Mouse (Mus musculus): ENCODE data around the gene Drd1. TPM values are rescaled to one million over a fixed set of nuclear protein-coding genes. Genes with fewer than 3 reads are reported as not detected.

Gene Drd1
- polyA plus RNA-seq (2012; rRNA removed), result 0.02 TPM in 1 of 2 replicates, not detected in the other

- H3K27me3 ChIP-seq (ENCODE audit: control insufficient read depth, insufficient read depth, low read length), result peaks cover 7% of the 10 kb centered on the region
- peak; percentile 18 to 33 for DNase-seq (ENCODE audit: low read depth in 1 of 2, low spot score in 2 of 2)
- H3K36me3 ChIP-seq (ENCODE audit: control insufficient read depth, insufficient read depth, low read length), result no peaks in the 10 kb centered on the region
- WGBS, result 1% methylated on average over 31 of the region's 31 CpGs
- H3K4me3 ChIP-seq (ENCODE audit: extremely low read depth, insufficient read depth, insufficient read length), result 0 out of 2 replicates have a peak within 1 kb of the TSS, but pooled peaks have one; percentile 11
- H3K27ac ChIP-seq (ENCODE audit: insufficient read depth, low read length), result no peak within 1 kb of the TSS
- 0 out of 2 replicates have a peak, but pooled peaks cover 4% of the 10 kb centered on the region for H3K4me1 ChIP-seq (ENCODE audit: control insufficient read depth, insufficient read depth, insufficient read length)
- TF ChIP-seq CTCF (IDR thresholded peaks at IDR 0.05; ENCODE audit: extremely low read depth, insufficient read depth, insufficient read length, insufficient replicate concordance) (peak; percentile 23; the same call in 1 of the 2 replicates), POLR2A (IDR thresholded peaks at IDR 0.05; ENCODE audit: low read depth, low read length) (no peak)
Measured at GRCm38 (mm10) chr13:54055448-54055861, at the start of gene Drd1. Gene Drd1 (minus strand): TSS chr13:54055705.

- Histone ChIP-seq H3K36me3 (ENCODE audit: control insufficient read depth, insufficient read depth, low read length) (peaks cover 18% of the 10 kb centered on the region), H3K4me1 (ENCODE audit: control insufficient read depth, insufficient read depth, insufficient read length) (no peaks in the 10 kb centered on the region), H3K27ac (ENCODE audit: insufficient read depth, low read length) (no peak overlapping the region), H3K27me3 (ENCODE audit: control insufficient read depth, insufficient read depth, low read length) (no peaks in the 10 kb centered on the region), H3K4me3 (ENCODE audit: extremely low read depth, insufficient read depth, insufficient read length) (no peak overlapping the region)
- DNase-seq (ENCODE audit: low read depth in 1 of 2, low spot score in 2 of 2), result no peak
- TF ChIP-seq POLR2A (IDR thresholded peaks at IDR 0.05; ENCODE audit: low read depth, low read length), result no peak
- TF ChIP-seq CTCF (IDR thresholded peaks at IDR 0.05; ENCODE audit: extremely low read depth, insufficient read depth, insufficient read length, insufficient replicate concordance), result no peak
- WGBS, result 87% methylated on average over 10 of the region's 10 CpGs
Measured at GRCm38 (mm10) chr13:54103866-54104265, 48.4 kb upstream of the Drd1 start.

GRCm38 (mm10) chr13:54103271-54103670, 47.8 kb upstream of the Drd1 start:
- WGBS, result 94% methylated on average over 3 of the region's 3 CpGs
- TF ChIP-seq CTCF (IDR thresholded peaks at IDR 0.05; ENCODE audit: extremely low read depth, insufficient read depth, insufficient read length, insufficient replicate concordance) (no peak), POLR2A (IDR thresholded peaks at IDR 0.05; ENCODE audit: low read depth, low read length) (no peak)
- no peak for DNase-seq (ENCODE audit: low read depth in 1 of 2, low spot score in 2 of 2)
- no peak overlapping the region for H3K27ac ChIP-seq (ENCODE audit: insufficient read depth, low read length)
- no peaks in the 10 kb centered on the region for H3K4me1 ChIP-seq (ENCODE audit: control insufficient read depth, insufficient read depth, insufficient read length)
- H3K4me3 ChIP-seq (ENCODE audit: extremely low read depth, insufficient read depth, insufficient read length), result no peak overlapping the region
- peaks cover 20% of the 10 kb centered on the region for H3K36me3 ChIP-seq (ENCODE audit: control insufficient read depth, insufficient read depth, low read length)
- no peaks in the 10 kb centered on the region for H3K27me3 ChIP-seq (ENCODE audit: control insufficient read depth, insufficient read depth, low read length)

GRCm38 (mm10) chr13:54102061-54102460, 46.6 kb upstream of the Drd1 start:
- WGBS, result 88% methylated on average over 3 of the region's 3 CpGs
- H3K27me3 ChIP-seq (ENCODE audit: control insufficient read depth, insufficient read depth, low read length), result no peaks in the 10 kb centered on the region
- peaks cover 21% of the 10 kb centered on the region for H3K36me3 ChIP-seq (ENCODE audit: control insufficient read depth, insufficient read depth, low read length)
- TF ChIP-seq CTCF (IDR thresholded peaks at IDR 0.05; ENCODE audit: extremely low read depth, insufficient read depth, insufficient read length, insufficient replicate concordance), result no peak
- no peak for TF ChIP-seq POLR2A (IDR thresholded peaks at IDR 0.05; ENCODE audit: low read depth, low read length)
- DNase-seq (ENCODE audit: low read depth in 1 of 2, low spot score in 2 of 2), result no peak
- no peak overlapping the region for H3K4me3 ChIP-seq (ENCODE audit: extremely low read depth, insufficient read depth, insufficient read length)
- H3K27ac ChIP-seq (ENCODE audit: insufficient read depth, low read length), result no peak overlapping the region
- H3K4me1 ChIP-seq (ENCODE audit: control insufficient read depth, insufficient read depth, insufficient read length), result no peaks in the 10 kb centered on the region

- no peaks in the 10 kb centered on the region for H3K27me3 ChIP-seq (ENCODE audit: control insufficient read depth, insufficient read depth, low read length)
- TF ChIP-seq POLR2A (IDR thresholded peaks at IDR 0.05; ENCODE audit: low read depth, low read length) (no peak), CTCF (IDR thresholded peaks at IDR 0.05; ENCODE audit: extremely low read depth, insufficient read depth, insufficient read length, insufficient replicate concordance) (no peak)
- H3K4me3 ChIP-seq (ENCODE audit: extremely low read depth, insufficient read depth, insufficient read length), result no peak overlapping the region
- no peak overlapping the region; the same call in 1 of the 2 replicates for H3K27ac ChIP-seq (ENCODE audit: insufficient read depth, low read length)
- H3K4me1 ChIP-seq (ENCODE audit: control insufficient read depth, insufficient read depth, insufficient read length), result no peaks in the 10 kb centered on the region
- no peak for DNase-seq (ENCODE audit: low read depth in 1 of 2, low spot score in 2 of 2)
- H3K36me3 ChIP-seq (ENCODE audit: control insufficient read depth, insufficient read depth, low read length), result peaks cover 19% of the 10 kb centered on the region
- WGBS, result 86% methylated on average over 15 of the region's 15 CpGs
Measured at GRCm38 (mm10) chr13:54101031-54101820, 45.7 kb upstream of the Drd1 start.

GRCm38 (mm10) chr13:54097797-54098196, 42.3 kb upstream of the Drd1 start:
- H3K4me1 ChIP-seq (ENCODE audit: control insufficient read depth, insufficient read depth, insufficient read length), result no peaks in the 10 kb centered on the region

GRCm38 (mm10) chr13:54097227-54097626, 41.7 kb upstream of the Drd1 start:
- Histone ChIP-seq H3K36me3 (ENCODE audit: control insufficient read depth, insufficient read depth, low read length) (peaks cover 37% of the 10 kb centered on the region), H3K4me1 (ENCODE audit: control insufficient read depth, insufficient read depth, insufficient read length) (no peaks in the 10 kb centered on the region), H3K27ac (ENCODE audit: insufficient read depth, low read length) (no peak overlapping the region), H3K27me3 (ENCODE audit: control insufficient read depth, insufficient read depth, low read length) (no peaks in the 10 kb centered on the region), H3K4me3 (ENCODE audit: extremely low read depth, insufficient read depth, insufficient read length) (no peak overlapping the region)
- 94% methylated on average over 4 of the region's 4 CpGs for WGBS
- DNase-seq (ENCODE audit: low read depth in 1 of 2, low spot score in 2 of 2), result no peak
- TF ChIP-seq CTCF (IDR thresholded peaks at IDR 0.05; ENCODE audit: extremely low read depth, insufficient read depth, insufficient read length, insufficient replicate concordance) (no peak), POLR2A (IDR thresholded peaks at IDR 0.05; ENCODE audit: low read depth, low read length) (no peak)

More at GRCm38 (mm10) chr13:54097797-54098196, 42.3 kb upstream of the Drd1 start:
- Histone ChIP-seq H3K27me3 (ENCODE audit: control insufficient read depth, insufficient read depth, low read length) (no peaks in the 10 kb centered on the region), H3K4me3 (ENCODE audit: extremely low read depth, insufficient read depth, insufficient read length) (no peak overlapping the region), H3K36me3 (ENCODE audit: control insufficient read depth, insufficient read depth, low read length) (peaks cover 34% of the 10 kb centered on the region), H3K27ac (ENCODE audit: insufficient read depth, low read length) (no peak overlapping the region)
- no peak for DNase-seq (ENCODE audit: low read depth in 1 of 2, low spot score in 2 of 2)
- 94% methylated on average over 6 of the region's 6 CpGs for WGBS
- TF ChIP-seq CTCF (IDR thresholded peaks at IDR 0.05; ENCODE audit: extremely low read depth, insufficient read depth, insufficient read length, insufficient replicate concordance), result no peak

All from spleen, adult 2 months (tissue).